Mouse (Mus musculus) urinary bladder, adult 2 months (tissue): ENCODE data around the gene Kcnmb3. TPM values are rescaled to one million over a fixed set of nuclear protein-coding genes. Genes with fewer than 3 reads are reported as not detected.

Experiments
- DNase-seq: peaks from one replicate; pipeline ENCODE4 v3.0.0; 2022; ENCODE audit warnings: low spot score
- polyA plus RNA-seq: library from polyadenylated mRNA; depleted of rRNA; stranded (reverse); fragments of >200 nt; gene quantifications from 2 replicates; pipeline ENCODE4 v1.2.3, GENCODE M21; 2012

Gene Kcnmb3
- polyA plus RNA-seq, 1 experiment: not detected

- no peak for DNase-seq
These were observed 3.2 kb upstream of the Kcnmb3 start for GRCm38 (mm10) chr3:32495088-32495770.

GRCm38 (mm10) chr3:32494387-32495087, 2.5 kb upstream of the Kcnmb3 start:
- DNase-seq: no peak

GRCm38 (mm10) chr3:32490928-32491315, 1.1 kb downstream of the Kcnmb3 start:
- DNase-seq: no peak

- no peak for DNase-seq
These were observed 1.7 kb downstream of the Kcnmb3 start for GRCm38 (mm10) chr3:32490076-32490927.

- no peak for DNase-seq
These were observed 3.9 kb downstream of the Kcnmb3 start for GRCm38 (mm10) chr3:32488172-32488571.

GRCm38 (mm10) chr3:32486543-32486942, 5.5 kb downstream of the Kcnmb3 start:
- DNase-seq: no peak

- DNase-seq: no peak
These were observed 9.0 kb downstream of the Kcnmb3 start for GRCm38 (mm10) chr3:32483035-32483434.

- no peak for DNase-seq
These were observed 12.1 kb downstream of the Kcnmb3 start for GRCm38 (mm10) chr3:32479961-32480360.

GRCm38 (mm10) chr3:32473184-32473583, 18.8 kb downstream of the Kcnmb3 start:
- DNase-seq: no peak

GRCm38 (mm10) chr3:32472191-32472900, 19.7 kb downstream of the Kcnmb3 start:
- no peak for DNase-seq

- DNase-seq: no peak
These were observed 20.9 kb downstream of the Kcnmb3 start for GRCm38 (mm10) chr3:32471098-32471497.

- no peak for DNase-seq
These were observed 21.6 kb downstream of the Kcnmb3 start for GRCm38 (mm10) chr3:32470449-32470848.

GRCm38 (mm10) chr3:32468411-32468810, 23.6 kb downstream of the Kcnmb3 start:
- DNase-seq: no peak

- DNase-seq: no peak
These were observed 24.7 kb downstream of the Kcnmb3 start for GRCm38 (mm10) chr3:32467321-32467720.

- no peak for DNase-seq
These were observed 32.3 kb downstream of the Kcnmb3 start for GRCm38 (mm10) chr3:32459777-32460176.

- DNase-seq: no peak
These were observed 37.6 kb downstream of the Kcnmb3 start for GRCm38 (mm10) chr3:32454329-32455021.

GRCm38 (mm10) chr3:32441710-32442109, 50.3 kb downstream of the Kcnmb3 start:
- no peak for DNase-seq

- no peak for DNase-seq
These were observed 53.3 kb downstream of the Kcnmb3 start for GRCm38 (mm10) chr3:32438716-32439115.

GRCm38 (mm10) chr3:32437820-32438219, 54.2 kb downstream of the Kcnmb3 start:
- DNase-seq: no peak

GRCm38 (mm10) chr3:32437297-32437696, 54.7 kb downstream of the Kcnmb3 start:
- DNase-seq: no peak

GRCm38 (mm10) chr3:32436101-32436500, 55.9 kb downstream of the Kcnmb3 start:
- DNase-seq: no peak
